Mouse (Mus musculus) ES-Bruce4 (cell line): Measurements from ENCODE around the gene Pomc.

Experiments
- CTCF ChIP-seq: IDR thresholded peaks from one replicate; pipeline ENCODE4 v1.8.1; 2011; ENCODE audit warnings: low read depth, low read length
- POLR2A ChIP-seq: IDR thresholded peaks from one replicate; pipeline ENCODE4 v1.8.1; 2011; ENCODE audit warnings: low read length; ENCODE audit not compliant: insufficient read depth

DNA sequence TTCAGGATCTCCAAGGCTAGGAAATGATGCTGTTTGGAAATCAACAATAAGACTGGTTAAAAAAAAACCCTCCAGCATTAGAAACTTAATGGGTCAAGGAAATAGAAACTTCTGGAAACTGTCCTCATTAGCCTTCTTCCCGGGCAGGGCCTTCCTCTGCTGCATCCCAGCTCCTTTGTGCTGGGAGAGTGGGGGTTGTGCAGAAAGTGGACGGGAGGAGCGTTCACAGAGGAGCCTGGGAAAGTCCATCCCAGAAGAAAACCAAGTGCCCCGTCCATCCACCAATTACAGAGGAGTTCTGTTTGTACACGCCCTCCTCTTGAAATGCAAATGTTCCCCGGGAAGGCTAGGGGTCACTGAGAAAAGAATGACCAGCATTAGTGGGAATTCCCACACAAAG, 49.9 kb downstream of the Pomc start:
- TF ChIP-seq CTCF: no peak
- TF ChIP-seq POLR2A: no peak
